Mouse (Mus musculus): ENCODE measurements around the gene Fbxl17. TPM values are rescaled to one million over a fixed set of nuclear protein-coding genes. Genes with fewer than 3 reads are reported as not detected.

Fbxl17 gene
- polyA plus RNA-seq, 1 experiment from 2014 or later, result 7.5 TPM

GRCm38 (mm10) chr17:63119077-63119476, 380.7 kb downstream of the Fbxl17 start:
- WGBS, result 70% methylated on average over 7 of the region's 7 CpGs

GRCm38 (mm10) chr17:63117130-63117529, 382.7 kb downstream of the Fbxl17 start:
- no peaks in the 10 kb centered on the region for H3K36me3 ChIP-seq
- ATAC-seq (ENCODE audit: insufficient number of reproducible peaks, low FRiP score, low TSS enrichment, low read depth), result no peak
- no peak overlapping the region for H3K4me2 ChIP-seq (replicated peaks)
- no peaks in the 10 kb centered on the region for H3K9me3 ChIP-seq (replicated peaks)
- H3K9ac ChIP-seq, result no peak overlapping the region
- H3K4me1 ChIP-seq, result peaks cover 6% of the 10 kb centered on the region; the same call in 1 of the 2 replicates
- H3K27me3 ChIP-seq, result no peaks in the 10 kb centered on the region
- H3K4me3 ChIP-seq (replicated peaks), result no peak overlapping the region
- WGBS, result 61% methylated on average over 5 of the region's 5 CpGs
- H3K27ac ChIP-seq (replicated peaks), result peak overlapping the region; percentile 58

More at GRCm38 (mm10) chr17:63119077-63119476, 380.7 kb downstream of the Fbxl17 start:
- Histone ChIP-seq H3K9me3 (replicated peaks) (no peaks in the 10 kb centered on the region), H3K27ac (replicated peaks) (no peak overlapping the region), H3K27me3 (no peaks in the 10 kb centered on the region), H3K4me3 (replicated peaks) (no peak overlapping the region), H3K4me1 (peaks cover 6% of the 10 kb centered on the region; the same call in 1 of the 2 replicates), H3K9ac (no peak overlapping the region), H3K4me2 (replicated peaks) (no peak overlapping the region), H3K36me3 (no peaks in the 10 kb centered on the region)
- ATAC-seq (ENCODE audit: insufficient number of reproducible peaks, low FRiP score, low TSS enrichment, low read depth), result no peak

- Histone ChIP-seq H3K36me3 (no peaks in the 10 kb centered on the region), H3K4me2 (replicated peaks) (no peak overlapping the region), H3K4me3 (replicated peaks) (no peak overlapping the region), H3K27me3 (no peaks in the 10 kb centered on the region), H3K27ac (replicated peaks) (no peak overlapping the region), H3K9ac (no peak overlapping the region), H3K4me1 (peaks cover 6% of the 10 kb centered on the region; the same call in 1 of the 2 replicates), H3K9me3 (replicated peaks) (no peaks in the 10 kb centered on the region)
- ATAC-seq (ENCODE audit: insufficient number of reproducible peaks, low FRiP score, low TSS enrichment, low read depth), result no peak
- 87% methylated on average over 19 of the region's 19 CpGs for WGBS
Measured at GRCm38 (mm10) chr17:63114399-63115085, 385.3 kb downstream of the Fbxl17 start.

- 78% methylated on average over 5 of the region's 5 CpGs for WGBS
- H3K4me1 ChIP-seq, result peaks cover 6% of the 10 kb centered on the region; the same call in 1 of the 2 replicates
- no peak overlapping the region for H3K27ac ChIP-seq (replicated peaks)
- H3K4me3 ChIP-seq (replicated peaks), result no peak overlapping the region
- H3K9me3 ChIP-seq (replicated peaks), result no peaks in the 10 kb centered on the region
- H3K9ac ChIP-seq, result no peak overlapping the region
- H3K27me3 ChIP-seq, result no peaks in the 10 kb centered on the region
- no peak overlapping the region for H3K4me2 ChIP-seq (replicated peaks)
- no peak for ATAC-seq (ENCODE audit: insufficient number of reproducible peaks, low FRiP score, low TSS enrichment, low read depth)
- H3K36me3 ChIP-seq, result no peaks in the 10 kb centered on the region
Measured at GRCm38 (mm10) chr17:63112826-63113225, 387.0 kb downstream of the Fbxl17 start.

GRCm38 (mm10) chr17:63110994-63111393, 388.8 kb downstream of the Fbxl17 start:
- Histone ChIP-seq H3K4me2 (replicated peaks) (no peak overlapping the region), H3K4me1 (no peaks in the 10 kb centered on the region), H3K27ac (replicated peaks) (no peak overlapping the region), H3K36me3 (no peaks in the 10 kb centered on the region), H3K4me3 (replicated peaks) (no peak overlapping the region), H3K27me3 (no peaks in the 10 kb centered on the region), H3K9me3 (replicated peaks) (no peaks in the 10 kb centered on the region), H3K9ac (no peak overlapping the region)
- no peak for ATAC-seq (ENCODE audit: insufficient number of reproducible peaks, low FRiP score, low TSS enrichment, low read depth)
- WGBS, result 66% methylated on average over 6 of the region's 6 CpGs

GRCm38 (mm10) chr17:63110211-63110755, 389.5 kb downstream of the Fbxl17 start:
- ATAC-seq (ENCODE audit: insufficient number of reproducible peaks, low FRiP score, low TSS enrichment, low read depth), result no peak
- no peaks in the 10 kb centered on the region for H3K27me3 ChIP-seq
- H3K9ac ChIP-seq, result no peak overlapping the region
- H3K4me2 ChIP-seq (replicated peaks), result no peak overlapping the region
- WGBS, result 77% methylated on average over 7 of the region's 7 CpGs
- H3K36me3 ChIP-seq, result no peaks in the 10 kb centered on the region
- H3K4me1 ChIP-seq, result no peaks in the 10 kb centered on the region
- no peak overlapping the region for H3K27ac ChIP-seq (replicated peaks)
- H3K9me3 ChIP-seq (replicated peaks), result no peaks in the 10 kb centered on the region
- no peak overlapping the region for H3K4me3 ChIP-seq (replicated peaks)

GRCm38 (mm10) chr17:63108035-63108434, 391.8 kb downstream of the Fbxl17 start:
- Histone ChIP-seq H3K4me1 (no peaks in the 10 kb centered on the region), H3K27me3 (no peaks in the 10 kb centered on the region), H3K4me3 (replicated peaks) (no peak overlapping the region), H3K27ac (replicated peaks) (no peak overlapping the region), H3K9me3 (replicated peaks) (no peaks in the 10 kb centered on the region), H3K9ac (no peak overlapping the region), H3K36me3 (no peaks in the 10 kb centered on the region), H3K4me2 (replicated peaks) (no peak overlapping the region)
- ATAC-seq (ENCODE audit: insufficient number of reproducible peaks, low FRiP score, low TSS enrichment, low read depth), result no peak
- 81% methylated on average over 5 of the region's 5 CpGs for WGBS

GRCm38 (mm10) chr17:63107515-63107914, 392.3 kb downstream of the Fbxl17 start:
- H3K4me1 ChIP-seq, result no peaks in the 10 kb centered on the region
- H3K4me3 ChIP-seq (replicated peaks), result no peak overlapping the region
- no peaks in the 10 kb centered on the region for H3K36me3 ChIP-seq
- WGBS, result 41% methylated on average over 4 of the region's 4 CpGs
- no peak overlapping the region for H3K9ac ChIP-seq
- no peaks in the 10 kb centered on the region for H3K27me3 ChIP-seq
- H3K9me3 ChIP-seq (replicated peaks), result no peaks in the 10 kb centered on the region
- H3K27ac ChIP-seq (replicated peaks), result no peak overlapping the region
- no peak for ATAC-seq (ENCODE audit: insufficient number of reproducible peaks, low FRiP score, low TSS enrichment, low read depth)
- no peak overlapping the region for H3K4me2 ChIP-seq (replicated peaks)

GRCm38 (mm10) chr17:63095553-63095952, 404.3 kb downstream of the Fbxl17 start:
- H3K9me3 ChIP-seq (replicated peaks), result no peaks in the 10 kb centered on the region
- no peak overlapping the region for H3K9ac ChIP-seq
- H3K27me3 ChIP-seq, result no peaks in the 10 kb centered on the region
- no peak for ATAC-seq (ENCODE audit: insufficient number of reproducible peaks, low FRiP score, low TSS enrichment, low read depth)
- H3K4me3 ChIP-seq (replicated peaks), result no peak overlapping the region
- H3K36me3 ChIP-seq, result no peaks in the 10 kb centered on the region
- H3K4me2 ChIP-seq (replicated peaks), result no peak overlapping the region
- WGBS, result 49% methylated on average over 2 of the region's 2 CpGs
- no peaks in the 10 kb centered on the region for H3K4me1 ChIP-seq
- H3K27ac ChIP-seq (replicated peaks), result no peak overlapping the region

- H3K27me3 ChIP-seq, result no peaks in the 10 kb centered on the region
- 76% methylated on average over 4 of the region's 4 CpGs for WGBS
- no peak overlapping the region for H3K4me2 ChIP-seq (replicated peaks)
- ATAC-seq (ENCODE audit: insufficient number of reproducible peaks, low FRiP score, low TSS enrichment, low read depth), result no peak
- no peak overlapping the region for H3K4me3 ChIP-seq (replicated peaks)
- no peaks in the 10 kb centered on the region for H3K36me3 ChIP-seq
- no peaks in the 10 kb centered on the region for H3K9me3 ChIP-seq (replicated peaks)
- no peak overlapping the region for H3K27ac ChIP-seq (replicated peaks)
- H3K4me1 ChIP-seq, result no peaks in the 10 kb centered on the region
- no peak overlapping the region for H3K9ac ChIP-seq
Measured at GRCm38 (mm10) chr17:63095017-63095416, 404.8 kb downstream of the Fbxl17 start.

GRCm38 (mm10) chr17:63093184-63093583, 406.6 kb downstream of the Fbxl17 start:
- no peak overlapping the region for H3K4me2 ChIP-seq (replicated peaks)
- 73% methylated on average over 4 of the region's 4 CpGs for WGBS
- H3K4me1 ChIP-seq, result no peaks in the 10 kb centered on the region
- no peak overlapping the region for H3K27ac ChIP-seq (replicated peaks)
- H3K4me3 ChIP-seq (replicated peaks), result no peak overlapping the region
- no peaks in the 10 kb centered on the region for H3K36me3 ChIP-seq
- ATAC-seq (ENCODE audit: insufficient number of reproducible peaks, low FRiP score, low TSS enrichment, low read depth), result no peak
- no peaks in the 10 kb centered on the region for H3K27me3 ChIP-seq
- no peak overlapping the region for H3K9ac ChIP-seq
- H3K9me3 ChIP-seq (replicated peaks), result no peaks in the 10 kb centered on the region

- 78% methylated on average over 6 of the region's 6 CpGs for WGBS
- H3K4me3 ChIP-seq (replicated peaks), result no peak overlapping the region
- H3K9me3 ChIP-seq (replicated peaks), result no peaks in the 10 kb centered on the region
- no peaks in the 10 kb centered on the region for H3K4me1 ChIP-seq
- ATAC-seq (ENCODE audit: insufficient number of reproducible peaks, low FRiP score, low TSS enrichment, low read depth), result no peak
- H3K27me3 ChIP-seq, result no peaks in the 10 kb centered on the region
- H3K4me2 ChIP-seq (replicated peaks), result no peak overlapping the region
- H3K27ac ChIP-seq (replicated peaks), result no peak overlapping the region
- H3K36me3 ChIP-seq, result no peaks in the 10 kb centered on the region
- H3K9ac ChIP-seq, result no peak overlapping the region
Measured at GRCm38 (mm10) chr17:63092774-63093173, 407.0 kb downstream of the Fbxl17 start.
